Mouse (Mus musculus): ENCODE results near the gene Nbea.

DNA sequence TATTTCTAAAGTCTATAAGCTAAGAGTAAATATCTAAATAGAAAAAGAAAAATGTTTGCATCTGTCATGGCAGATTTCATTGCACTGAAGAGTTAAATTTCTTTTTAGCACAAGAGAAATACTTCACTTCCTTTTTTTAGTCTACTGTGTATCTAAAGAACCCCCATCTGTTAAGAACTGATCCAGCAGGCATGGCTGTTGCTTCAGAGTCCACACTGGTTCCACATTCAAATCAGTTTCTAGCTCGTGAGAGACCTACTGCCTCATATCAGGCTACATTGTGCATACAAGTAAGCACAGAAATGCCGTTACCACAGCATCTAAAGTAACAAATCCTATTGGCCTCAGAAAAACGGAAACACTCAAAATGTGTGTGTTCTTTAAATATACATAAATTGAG is 2.5 kb downstream of the Nbea start:
- TF ChIP-seq POLR2A (IDR thresholded peaks at IDR 0.05; ENCODE audit: insufficient read length, low read depth) (no peak), MAX (IDR thresholded peaks at IDR 0.05; ENCODE audit: low read depth) (no peak), USF1 (IDR thresholded peaks at IDR 0.05; ENCODE audit: low read depth) (no peak), MYOD1 (IDR thresholded peaks at IDR 0.05; ENCODE audit: control insufficient read depth in 1 of 3, insufficient read length in 2 of 3, low read depth in 2 of 3) (no peak), POLR2AphosphoS2 (IDR thresholded peaks at IDR 0.05; ENCODE audit: insufficient read length, low read depth) (no peak), TCF3 (IDR thresholded peaks at IDR 0.05; ENCODE audit: insufficient read length, low read depth) (no peak), MYOG (IDR thresholded peaks at IDR 0.05; ENCODE audit: control insufficient read depth in 1 of 3, insufficient read depth in 1 of 3, insufficient read length in 2 of 3, low read depth in 2 of 3) (no peak), CEBPB (IDR thresholded peaks at IDR 0.05; ENCODE audit: insufficient read depth, poor library complexity, severe bottlenecking) (no peak), TCF12 (IDR thresholded peaks at IDR 0.05; ENCODE audit: insufficient read depth, poor library complexity, severe bottlenecking) (no peak), E2F4 (IDR thresholded peaks at IDR 0.05; ENCODE audit: insufficient read depth) (no peak)

Measured in myocyte (in vitro differentiated cells).